Mouse (Mus musculus): ENCODE results near the gene Gm49325.
"Not testable (repeated sequence)": the region's sequence is repeated elsewhere in the genome, so short reads cannot be mapped to it uniquely, and the experiment has no call there.

Gene Gm49325

GRCm38 (mm10) chr10:77682994-77683393 lies 77.0 kb downstream of the Gm49325 start:
- no peak for DNase-seq (ENCODE audit: low spot score in 2 of 2)

GRCm38 (mm10) chr10:77684181-77684580 lies 78.2 kb downstream of the Gm49325 start:
- DNase-seq (ENCODE audit: low spot score in 2 of 2) = no peak

- DNase-seq (ENCODE audit: low spot score in 2 of 2) = no peak
Observed at GRCm38 (mm10) chr10:77685895-77686664, 80.1 kb downstream of the Gm49325 start, which contains the start of gene Tspear. TSS of gene Tspear (plus strand) at chr10:77686569.

- DNase-seq (ENCODE audit: low spot score in 2 of 2) = no peak
Observed at GRCm38 (mm10) chr10:77687021-77687420, 81.0 kb downstream of the Gm49325 start.

- not testable (repeated sequence) for DNase-seq (ENCODE audit: low spot score in 2 of 2)
Observed at GRCm38 (mm10) chr10:77690356-77690807, 84.4 kb downstream of the Gm49325 start, which contains the start of gene Gm19402. TSS of gene Gm19402 (minus strand) at chr10:77690757.
